Mouse (Mus musculus) mouse trophoblast stem cell (cell line): Measurements from ENCODE around the gene Mcrip2.
"Not testable (repeated sequence)": the region's sequence is repeated elsewhere in the genome, so short reads cannot be mapped to it uniquely, and the experiment has no call there.

ENCODE experiments used
- in situ Hi-C, 2 experiments: fragments of 300-500 bp; cut with MseI, MboI; formaldehyde crosslinking; loops; 2 replicates in 1 of 2; 3 replicates in 1 of 2; pipeline ENCODE4 v1.15.1; 2025

The Mcrip2 gene

DNA sequence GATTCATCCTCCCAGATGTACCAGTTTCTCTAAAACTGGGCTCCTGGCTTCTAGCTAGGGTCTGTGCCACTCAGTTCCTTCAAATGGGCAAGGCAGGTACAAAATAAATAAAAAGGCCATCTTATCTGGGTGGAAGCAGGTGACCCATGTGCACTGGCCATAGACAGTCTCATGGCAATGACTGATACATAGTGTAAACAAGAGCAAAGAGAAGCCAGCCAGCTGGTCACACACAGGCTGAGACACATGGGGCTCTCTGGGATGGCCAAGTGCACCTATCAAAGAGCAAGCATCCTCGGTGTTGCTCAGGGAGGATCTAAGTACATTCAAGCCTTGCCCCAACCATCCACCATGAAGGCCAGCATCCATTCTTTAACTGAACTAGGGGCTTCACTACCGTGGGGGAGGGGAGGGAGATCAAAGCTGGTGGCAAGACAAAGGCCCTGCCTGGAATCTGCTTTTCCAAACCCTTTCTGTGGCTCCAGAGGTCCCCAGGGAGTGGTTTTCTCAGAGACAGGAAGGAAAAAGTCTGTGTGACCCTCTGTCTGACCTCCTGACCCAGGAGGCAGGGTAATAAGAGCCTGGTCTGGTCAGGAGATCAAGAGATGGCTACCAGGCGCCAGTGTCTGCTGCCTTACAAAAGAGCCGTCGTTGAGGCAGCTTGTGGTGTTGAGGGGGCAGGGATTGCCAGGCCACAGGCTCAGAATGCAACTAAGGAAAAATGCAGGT, 12.5 kb upstream of the Mcrip2 start:
- in situ Hi-C loops = no loop called here

DNA sequence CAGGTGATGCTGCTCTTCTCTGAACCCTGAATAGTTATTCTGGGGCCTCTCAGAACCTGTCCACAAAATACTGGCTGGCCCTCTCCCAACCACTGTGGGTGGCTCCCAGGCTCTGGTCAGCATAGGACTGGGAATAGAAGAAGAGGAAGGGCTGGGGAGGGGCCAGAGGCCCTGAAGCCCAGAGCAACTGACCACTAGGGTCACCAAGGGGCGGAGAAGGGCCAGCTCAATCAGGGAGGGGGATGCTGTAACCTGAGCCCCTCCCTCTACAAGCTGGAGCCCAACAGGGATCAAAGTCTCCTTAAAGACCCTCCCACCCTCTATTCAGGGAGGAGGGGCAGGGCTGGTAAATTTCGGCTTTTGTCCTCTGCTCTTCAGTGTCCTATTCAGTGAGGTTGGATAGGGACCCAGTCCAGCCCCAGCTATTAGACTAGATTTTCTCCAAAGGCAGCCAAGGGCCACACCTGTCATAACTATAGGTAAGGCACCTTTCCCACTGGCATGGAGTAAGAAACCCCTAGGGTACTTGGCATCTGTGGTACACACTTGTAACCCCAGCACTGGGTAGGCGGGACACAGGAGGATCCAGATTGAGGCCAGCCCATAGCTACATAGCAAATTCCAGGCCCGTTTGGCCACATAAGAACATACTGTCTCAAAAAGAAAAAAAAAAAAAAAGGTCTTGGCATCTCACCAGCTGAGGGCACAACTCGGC, 11.8 kb upstream of the Mcrip2 start, which contains the start of gene Wfikkn1:
Wfikkn1 (minus strand) TSS at position 663 of the 715 bp plus-strand sequence.
- in situ Hi-C loops = no loop called here

DNA sequence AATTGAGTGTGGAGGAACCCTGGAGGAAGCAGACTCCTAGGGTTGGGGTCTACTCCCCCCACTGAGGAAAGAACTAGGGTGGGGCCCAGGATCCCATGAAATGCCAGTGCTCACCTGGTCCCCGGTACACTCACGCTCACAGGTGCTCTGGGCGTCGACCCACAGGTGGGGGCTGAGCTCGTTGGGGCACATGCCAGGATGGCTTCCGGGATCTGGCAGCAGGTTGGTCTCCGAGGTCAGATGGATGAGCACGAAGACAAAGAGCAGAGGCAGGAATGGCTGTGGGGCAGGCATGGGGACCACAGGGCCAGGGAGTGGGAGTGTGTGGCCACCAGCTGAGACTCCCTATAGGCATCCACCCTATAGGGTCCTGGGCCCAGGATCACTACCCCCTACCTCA, 11.2 kb upstream of the Mcrip2 start:
- in situ Hi-C loops = no loop called here

DNA sequence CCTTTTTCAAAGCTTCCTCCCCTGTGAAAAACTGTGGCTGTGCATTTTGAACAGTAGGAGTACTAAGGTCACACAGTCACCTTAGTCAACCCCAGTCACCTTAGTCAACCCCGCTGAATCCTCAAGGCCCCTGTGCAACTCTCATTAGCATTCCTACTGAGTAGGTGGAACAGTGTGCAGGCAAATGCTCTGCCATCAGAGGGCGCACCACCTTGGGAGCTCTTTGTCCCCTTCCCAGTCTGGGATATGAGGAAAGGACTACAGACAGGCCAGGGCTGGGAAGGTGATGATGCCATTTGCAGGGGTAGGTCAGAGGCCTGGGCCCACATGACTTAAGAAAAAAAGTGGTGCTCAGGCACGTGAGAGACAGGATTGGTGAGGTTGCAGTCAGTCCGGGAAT, 10.7 kb upstream of the Mcrip2 start:
- in situ Hi-C loops = no loop called here

DNA sequence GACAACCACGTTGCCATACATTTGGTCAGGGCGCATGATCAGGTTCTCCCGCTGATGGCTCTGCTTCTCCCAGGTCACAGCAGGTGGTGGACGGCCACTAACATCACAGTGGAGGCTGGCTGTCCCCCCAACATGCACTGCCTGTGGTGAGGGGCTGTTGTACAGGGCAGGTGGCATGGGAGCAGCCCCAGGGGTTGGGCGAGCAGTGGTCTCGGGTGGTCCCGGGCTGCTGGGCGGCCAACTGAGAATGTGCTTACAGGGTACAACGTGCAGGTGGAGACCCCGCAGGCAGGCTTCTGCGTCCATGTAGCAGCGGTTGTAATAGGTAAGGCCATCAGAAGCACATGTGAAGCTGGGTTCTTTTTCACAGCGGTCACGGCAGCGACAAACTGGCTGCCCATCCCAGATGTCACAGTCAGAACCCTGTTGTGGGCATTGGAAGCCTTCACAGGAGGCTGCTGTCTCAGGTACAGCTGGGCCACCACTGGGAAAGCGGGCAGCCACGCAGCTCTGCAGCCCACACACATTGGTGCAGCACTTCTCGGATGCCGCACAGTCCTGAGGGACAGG, 10.1 kb upstream of the Mcrip2 start:
- in situ Hi-C loops = no loop called here

DNA sequence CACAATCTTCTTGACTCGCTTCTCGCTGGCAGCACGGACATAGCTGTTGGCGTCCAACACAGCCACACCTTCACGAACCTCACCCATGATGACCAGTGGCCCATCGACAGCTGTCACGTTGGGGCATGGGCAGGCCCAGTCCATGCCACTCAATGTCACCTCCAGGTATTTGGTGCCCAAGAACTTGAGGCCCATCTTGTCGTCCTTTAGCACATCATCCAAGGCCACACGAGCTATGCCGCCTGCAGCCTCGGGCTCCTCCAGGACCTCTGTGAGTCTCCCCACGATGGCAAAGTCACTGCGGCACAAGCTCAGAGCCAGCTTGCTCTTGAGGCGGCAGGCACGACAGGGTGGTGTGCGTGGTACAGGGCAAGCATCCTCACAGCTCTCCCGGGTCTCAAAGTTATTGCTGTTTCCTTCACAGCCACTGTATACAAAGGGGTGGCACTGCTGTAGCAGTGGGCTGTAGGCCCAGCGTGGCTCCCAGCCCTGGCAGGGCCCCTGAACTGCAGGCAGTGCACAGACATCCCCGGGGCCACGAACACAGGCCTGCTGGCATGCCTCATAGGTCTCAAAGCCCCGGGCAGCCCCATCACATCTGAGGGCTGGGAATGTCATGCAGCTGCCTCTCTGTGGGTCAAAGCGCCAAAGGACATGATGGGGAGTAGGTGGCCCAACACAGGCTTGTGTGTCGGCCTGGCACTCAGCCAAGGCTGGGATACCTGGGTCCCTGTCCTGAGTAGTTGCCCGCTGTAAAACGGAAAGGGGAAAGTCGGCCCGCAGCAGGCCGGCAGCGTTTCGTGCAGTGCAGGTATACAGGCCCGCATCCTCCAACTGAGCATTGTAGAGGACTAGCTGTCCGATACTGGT, 9.4 kb upstream of the Mcrip2 start:
- in situ Hi-C loops = no loop called here

DNA sequence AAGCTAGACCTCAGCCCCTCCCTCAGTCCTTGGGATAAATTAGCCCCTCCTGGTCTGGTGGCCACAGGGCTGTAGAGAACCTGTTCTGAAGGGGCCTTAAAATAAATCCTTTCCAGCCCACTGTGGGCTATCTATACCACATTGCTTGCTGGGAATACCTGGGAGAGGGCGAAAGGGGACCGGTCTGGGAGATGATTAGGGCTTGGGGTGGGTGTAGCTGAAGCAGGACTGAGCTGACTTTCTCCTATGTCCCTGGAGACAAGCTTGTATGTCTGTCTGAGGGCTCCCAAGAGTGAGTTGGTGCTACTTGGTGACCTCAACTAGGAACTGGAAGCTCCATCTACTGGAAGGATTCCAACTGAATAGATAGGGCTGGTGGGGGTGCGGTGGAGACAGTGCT, 8.5 kb upstream of the Mcrip2 start:
- in situ Hi-C loops = no loop called here

DNA sequence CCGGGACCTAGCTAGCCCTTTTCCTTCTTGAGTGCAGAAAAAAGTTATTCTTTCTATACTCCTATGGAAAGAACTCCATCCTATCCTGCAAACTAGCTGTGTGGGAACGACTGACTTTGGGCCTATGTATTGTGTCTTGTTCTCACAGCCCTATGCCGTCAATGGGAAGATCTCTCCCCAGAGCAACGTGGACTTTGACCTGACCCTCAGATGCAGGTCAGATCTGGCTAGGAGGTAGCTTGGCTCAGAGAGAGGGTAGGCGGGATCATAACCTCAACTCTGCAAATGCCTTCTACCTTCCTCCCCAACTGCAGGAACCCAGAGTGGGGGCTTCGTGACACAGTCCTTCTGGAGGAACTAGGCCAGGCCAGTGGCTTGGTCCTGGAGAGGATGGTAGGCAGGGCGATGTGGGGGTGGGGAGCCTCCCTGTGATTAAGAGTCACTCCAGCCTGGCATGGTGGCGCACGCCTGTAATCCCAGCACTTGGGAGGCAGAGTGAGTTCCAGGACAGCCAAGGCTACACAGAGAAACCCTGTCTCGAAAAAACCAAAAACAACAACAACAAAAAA, 7.9 kb upstream of the Mcrip2 start:
- in situ Hi-C loops = no loop called here

DNA sequence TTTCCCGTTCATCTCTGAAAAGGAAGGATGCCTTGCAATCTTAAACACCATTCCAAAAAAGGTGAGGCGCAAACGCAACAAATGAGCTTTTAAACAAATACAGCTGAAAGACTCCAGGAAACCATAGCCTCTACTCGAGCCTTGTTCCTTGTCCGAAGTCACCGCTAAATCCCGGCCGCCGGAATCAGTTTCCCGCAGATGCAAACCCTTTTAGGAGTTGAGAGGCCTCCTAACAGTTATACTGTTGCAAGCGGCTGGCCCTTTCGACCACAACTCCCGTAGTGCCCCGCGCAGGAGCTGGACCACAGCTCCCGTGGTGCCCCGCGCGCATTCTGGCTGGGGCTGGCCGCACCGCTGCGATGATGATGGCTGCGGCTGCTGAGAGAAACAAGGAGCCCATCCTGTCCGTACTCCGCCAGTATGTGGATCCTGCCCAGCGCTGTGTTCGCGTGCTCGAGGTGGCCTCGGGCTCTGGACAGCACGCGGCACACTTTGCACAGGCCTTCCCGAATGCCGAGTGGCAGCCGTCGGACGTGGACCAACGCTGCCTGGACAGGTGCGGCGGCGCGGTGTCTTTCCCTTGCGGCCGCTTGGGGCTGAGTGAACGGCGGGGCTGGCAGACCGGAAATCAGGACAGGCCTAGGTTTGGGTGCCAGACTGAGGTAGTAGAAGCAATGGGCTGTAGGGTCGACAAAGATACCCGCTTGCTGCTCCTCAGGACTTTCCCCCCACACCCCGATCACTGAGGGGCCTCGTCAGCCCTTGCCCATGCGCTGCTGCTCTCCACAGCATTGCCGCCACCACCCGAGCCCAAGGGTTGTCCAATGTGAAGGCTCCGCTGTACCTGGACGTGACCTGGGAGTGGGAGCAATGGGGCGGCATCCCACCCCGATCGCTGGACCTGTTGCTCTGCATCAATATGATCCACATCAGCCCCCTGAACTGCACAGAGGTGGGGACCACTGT, 6.9 kb upstream of the Mcrip2 start:
- in situ Hi-C loops = no loop called here

DNA sequence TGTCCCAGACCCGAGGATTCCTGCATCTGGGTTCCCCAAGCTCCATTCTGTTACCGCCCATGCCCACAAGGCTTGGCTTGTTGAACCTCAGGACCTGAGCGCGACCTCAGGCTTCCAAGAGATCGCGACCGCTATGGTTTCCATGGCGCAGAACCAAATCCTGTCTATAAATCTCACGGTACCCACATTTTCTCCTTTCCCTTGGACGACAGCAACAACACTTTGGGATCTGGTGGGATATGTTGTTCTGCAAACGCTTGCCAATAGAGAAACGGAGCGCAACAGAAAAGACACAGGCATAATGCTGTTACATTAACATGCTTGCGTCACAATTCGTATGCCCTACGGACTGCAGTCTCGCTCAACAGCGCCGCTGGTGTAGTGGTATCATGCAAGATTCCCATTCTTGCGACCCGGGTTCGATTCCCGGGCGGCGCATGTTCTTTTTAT, 6.2 kb upstream of the Mcrip2 start, which contains the start of gene Mettl26:
Mettl26 (plus strand) TSS at position 354 of the 450 bp plus-strand sequence.
- in situ Hi-C loops = no loop called here

DNA sequence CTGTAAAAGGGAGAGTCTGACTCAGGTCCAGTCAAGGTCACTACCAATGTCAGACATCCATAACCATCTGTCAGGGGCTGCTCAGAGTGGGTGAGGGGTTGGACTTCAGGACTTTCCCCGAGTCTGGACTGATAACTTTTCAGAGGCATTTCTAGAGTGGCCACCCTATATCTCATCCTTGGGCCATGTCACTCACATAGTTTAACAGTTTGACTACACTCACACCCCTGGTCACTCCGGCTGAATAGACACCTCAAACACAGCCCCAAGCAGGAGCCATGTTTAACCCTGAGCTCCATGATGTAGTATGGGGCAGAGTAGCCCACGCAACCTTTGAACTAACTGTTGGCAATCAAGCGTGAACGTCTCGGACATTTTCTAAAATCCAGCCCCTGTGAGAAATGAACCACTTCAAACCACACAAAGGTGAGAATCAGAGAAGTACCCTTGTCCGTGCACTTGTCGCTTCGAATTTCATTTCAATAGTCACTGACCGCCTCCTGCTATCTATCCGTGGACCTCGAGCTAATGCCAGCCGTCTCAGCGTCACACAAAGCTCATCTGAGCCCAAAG, 5.7 kb upstream of the Mcrip2 start:
- in situ Hi-C loops = no loop called here

DNA sequence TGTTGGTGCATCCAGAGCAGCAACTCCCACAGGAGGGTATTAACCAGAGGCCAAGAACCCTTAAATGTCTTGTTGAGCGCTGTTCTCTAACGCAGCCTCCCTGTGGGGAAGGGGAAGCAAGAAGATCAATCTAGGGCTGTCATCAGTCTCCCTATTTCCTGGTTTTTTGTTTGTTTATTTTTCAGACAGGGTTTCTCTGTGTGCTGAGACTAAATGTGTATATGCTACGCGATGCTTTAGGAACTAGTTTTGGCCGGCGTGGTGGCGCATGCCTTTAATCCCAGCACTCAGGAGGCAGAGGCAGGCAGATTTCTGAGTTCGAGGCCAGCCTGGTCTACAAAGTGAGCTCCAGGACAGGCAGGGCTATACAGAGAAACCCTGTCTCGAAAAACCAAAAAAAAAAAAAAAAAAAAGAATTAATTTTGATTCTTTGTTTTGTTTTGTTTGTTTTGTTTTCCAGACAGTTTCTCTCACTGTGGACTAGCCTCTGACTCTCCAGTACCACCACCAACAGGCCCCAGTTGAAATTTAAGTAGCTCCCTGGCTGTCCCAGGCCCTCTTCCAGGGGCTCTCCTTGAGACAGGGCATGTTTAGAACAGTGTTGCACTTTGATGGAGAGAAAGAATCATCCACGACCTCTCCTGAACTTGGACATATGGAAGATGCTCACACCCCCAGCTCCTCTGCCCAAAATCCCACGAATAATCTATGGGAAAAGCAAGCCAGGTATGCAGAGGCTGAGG, 5.0 kb upstream of the Mcrip2 start:
- in situ Hi-C loops = no loop called here

DNA sequence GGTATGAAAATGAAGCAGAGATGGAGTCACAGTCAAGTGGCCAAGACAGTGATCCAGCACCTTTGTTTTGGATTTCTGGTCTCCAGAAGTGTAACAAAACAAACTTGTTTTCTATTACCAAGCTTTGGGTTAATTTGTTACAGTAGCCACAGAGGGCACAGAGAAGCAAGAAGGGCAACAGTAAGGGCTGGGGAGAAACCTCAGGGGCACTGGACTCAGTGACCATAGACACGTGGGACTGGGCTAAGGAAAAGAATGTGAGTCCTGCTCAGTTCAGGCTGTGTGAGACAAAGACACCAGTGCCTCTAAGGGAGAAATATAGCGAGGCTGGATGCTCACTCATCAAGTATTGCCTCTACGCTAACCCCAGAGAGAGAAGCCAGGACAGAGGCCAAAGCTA, 4.1 kb upstream of the Mcrip2 start:
- in situ Hi-C loops = no loop called here

DNA sequence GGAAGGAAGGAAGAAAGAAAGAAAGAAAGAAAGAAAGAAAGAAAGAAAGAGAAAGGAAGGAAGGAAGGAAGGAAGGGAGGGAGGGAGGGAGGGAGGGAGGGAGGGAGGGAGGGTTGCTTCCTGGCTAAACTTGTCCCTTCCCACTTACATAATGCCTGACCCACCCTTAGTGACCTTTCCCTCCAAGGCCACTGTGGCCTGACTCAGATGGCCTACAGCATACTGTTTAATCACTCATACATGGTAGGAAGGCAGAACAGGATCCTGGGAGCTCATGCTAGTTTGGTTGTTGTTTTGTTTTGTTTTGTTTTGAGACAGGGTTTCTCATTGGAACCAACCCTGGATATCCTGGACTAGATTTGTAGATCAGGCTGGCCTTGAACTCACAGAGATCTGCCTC, 3.0 kb upstream of the Mcrip2 start:
- in situ Hi-C loops = not testable (repeated sequence)

DNA sequence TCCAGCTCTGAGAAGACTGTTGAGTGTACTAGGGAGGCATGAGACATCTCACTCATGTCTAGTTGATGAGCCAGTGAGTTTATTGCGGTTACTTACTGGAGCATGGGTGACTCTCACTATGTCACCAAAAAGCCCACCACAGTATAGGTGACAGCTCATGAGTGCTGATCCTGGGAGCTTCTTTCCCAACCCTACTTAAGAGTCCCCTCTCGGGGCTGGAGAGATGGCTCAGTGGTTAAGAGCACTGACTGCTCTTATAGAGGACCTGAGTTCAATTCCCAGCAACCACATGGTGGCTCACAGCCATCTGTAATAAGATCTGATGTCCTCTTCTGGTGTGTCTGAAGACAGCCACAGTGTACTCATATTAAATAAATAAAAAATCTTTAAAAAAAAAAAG, 1.4 kb upstream of the Mcrip2 start:
- in situ Hi-C loops = no loop called here

DNA sequence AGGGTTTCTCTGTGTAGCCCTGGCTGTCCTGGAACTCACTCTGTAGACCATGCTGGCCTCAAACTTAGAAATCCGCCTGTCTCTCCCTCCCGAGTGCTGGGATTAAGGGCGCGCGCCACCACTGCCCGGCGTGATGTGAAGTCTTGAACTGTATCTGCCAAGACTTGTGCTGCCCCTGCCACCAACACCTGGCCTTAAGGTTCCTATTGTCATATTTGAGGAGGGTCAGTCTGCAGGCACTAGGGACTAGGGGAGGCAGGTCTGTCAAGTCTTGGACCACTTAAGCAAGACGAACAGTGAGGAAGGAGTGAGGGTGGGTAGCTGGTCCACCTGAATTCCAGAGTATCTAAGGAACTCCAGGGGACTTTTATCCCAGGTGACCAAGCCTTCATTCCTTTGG, 934 bp upstream of the Mcrip2 start:
- in situ Hi-C loops = no loop called here

DNA sequence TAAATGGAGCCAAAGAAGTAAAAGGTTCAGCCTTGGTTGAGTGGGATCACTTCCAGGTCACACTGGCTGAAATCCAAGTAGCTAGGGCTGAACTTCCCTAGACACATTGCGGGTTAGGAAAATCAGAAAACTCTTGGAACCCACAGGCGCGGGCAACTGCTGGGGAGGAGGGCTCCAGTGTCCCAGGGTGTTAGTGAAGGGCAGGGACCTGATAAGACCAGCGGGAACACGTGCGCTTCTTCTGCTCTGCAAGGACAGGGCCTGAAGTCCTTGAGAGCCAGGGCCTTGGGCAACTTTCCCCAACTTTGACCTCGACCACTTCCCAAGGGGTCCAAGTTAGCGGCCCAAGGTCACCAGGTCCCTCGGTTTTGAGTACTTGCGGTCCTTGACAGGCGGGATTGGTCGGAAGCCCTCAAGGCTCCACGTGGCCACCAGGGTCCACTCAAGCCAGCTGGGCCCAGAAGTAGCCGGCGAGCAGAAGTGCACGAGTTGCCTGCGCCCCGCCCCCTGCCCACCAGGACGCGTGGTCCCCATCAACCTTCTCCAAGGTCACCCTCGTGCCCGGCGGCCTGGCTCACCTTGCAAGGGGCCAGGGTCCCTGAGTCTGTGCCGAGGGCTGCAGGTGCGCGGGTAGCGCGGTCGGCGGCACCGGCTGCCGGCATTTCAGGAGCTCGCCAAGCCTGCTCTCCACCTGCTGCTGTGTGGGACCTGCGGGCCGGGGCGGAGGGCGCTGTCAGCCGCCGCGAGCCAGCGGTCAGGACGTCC, 546 bp downstream of the Mcrip2 start:
- in situ Hi-C loops = no loop called here

DNA sequence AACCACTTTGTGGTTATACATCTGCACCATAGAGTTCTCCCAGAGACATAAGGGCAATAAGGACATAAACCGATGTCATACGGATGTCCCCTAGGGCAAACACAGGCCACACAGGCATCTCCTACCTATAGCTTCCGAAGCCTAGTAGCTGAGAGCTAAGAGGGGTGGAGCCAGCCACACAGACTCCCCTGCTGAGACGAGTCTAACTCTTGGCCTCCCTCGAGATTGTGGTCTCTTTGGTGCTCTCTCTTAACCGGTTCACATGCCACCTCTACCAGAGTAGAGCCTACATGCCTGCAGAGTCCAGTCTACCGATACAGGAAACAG, 1.1 kb downstream of the Mcrip2 start:
- in situ Hi-C loops = no loop called here

DNA sequence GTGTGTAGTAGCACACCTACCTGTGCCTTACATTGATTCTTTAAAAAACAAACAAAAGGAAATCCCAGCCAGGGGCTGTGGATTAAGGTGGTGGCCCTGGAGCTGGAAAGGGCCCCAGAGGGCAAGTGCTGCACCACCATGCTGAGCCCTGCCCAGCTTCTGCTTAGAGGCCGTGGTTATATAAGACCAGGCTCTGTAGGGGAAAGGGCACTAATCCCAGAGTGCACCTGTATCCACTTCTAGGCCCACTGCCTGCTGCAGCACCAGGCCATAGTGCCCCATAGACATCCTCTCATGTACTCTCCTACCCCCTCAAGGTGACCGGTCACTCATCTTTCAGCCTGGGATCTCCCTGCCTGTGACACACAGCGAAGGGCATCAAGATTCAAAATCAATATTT, 2.4 kb downstream of the Mcrip2 start:
- in situ Hi-C loops = no loop called here
